Mouse (Mus musculus): ENCODE data around the gene Naa20. TPM values are rescaled to one million over a fixed set of nuclear protein-coding genes. Genes with fewer than 3 reads are reported as not detected.

The Naa20 gene
- polyA plus RNA-seq, 1 experiment from 2014 or later = 79.1 TPM

- Histone ChIP-seq H3K27ac (no peak overlapping the region), H3K79me2 (ENCODE audit: inconsistent target) (no peaks in the 10 kb centered on the region), H3K36me3 (ENCODE audit: inconsistent target) (no peaks in the 10 kb centered on the region), H3K4me3 (ENCODE audit: inconsistent target) (no peak overlapping the region)
- 54% methylated on average over 10 of the region's 10 CpGs for WGBS (ENCODE audit: missing documents)
These were observed 53.9 kb downstream of the Naa20 start for GRCm38 (mm10) chr2:145955844-145956243.

GRCm38 (mm10) chr2:145956318-145956717 is 54.4 kb downstream of the Naa20 start:
- Histone ChIP-seq H3K79me2 (ENCODE audit: inconsistent target) (no peaks in the 10 kb centered on the region), H3K27ac (no peak overlapping the region), H3K36me3 (ENCODE audit: inconsistent target) (no peaks in the 10 kb centered on the region), H3K4me3 (ENCODE audit: inconsistent target) (no peak overlapping the region)
- 5% methylated on average over 5 of the region's 5 CpGs for WGBS (ENCODE audit: missing documents)

GRCm38 (mm10) chr2:145957450-145957849 is 55.6 kb downstream of the Naa20 start:
- no peak overlapping the region for H3K4me3 ChIP-seq (ENCODE audit: inconsistent target)
- no peaks in the 10 kb centered on the region for H3K36me3 ChIP-seq (ENCODE audit: inconsistent target)
- H3K27ac ChIP-seq = no peak overlapping the region
- H3K79me2 ChIP-seq (ENCODE audit: inconsistent target) = no peaks in the 10 kb centered on the region
- 13% methylated on average over 4 of the region's 4 CpGs for WGBS (ENCODE audit: missing documents)

GRCm38 (mm10) chr2:145958097-145958496 is 56.2 kb downstream of the Naa20 start:
- Histone ChIP-seq H3K36me3 (ENCODE audit: inconsistent target) (no peaks in the 10 kb centered on the region), H3K4me3 (ENCODE audit: inconsistent target) (no peak overlapping the region), H3K27ac (no peak overlapping the region), H3K79me2 (ENCODE audit: inconsistent target) (no peaks in the 10 kb centered on the region)
- 94% methylated on average over 6 of the region's 6 CpGs for WGBS (ENCODE audit: missing documents)

- Histone ChIP-seq H3K79me2 (ENCODE audit: inconsistent target) (no peaks in the 10 kb centered on the region), H3K4me3 (ENCODE audit: inconsistent target) (no peak overlapping the region), H3K36me3 (ENCODE audit: inconsistent target) (no peaks in the 10 kb centered on the region), H3K27ac (no peak overlapping the region)
- WGBS (ENCODE audit: missing documents) = 91% methylated on average over 7 of the region's 7 CpGs
These were observed 56.7 kb downstream of the Naa20 start for GRCm38 (mm10) chr2:145958551-145958950.

GRCm38 (mm10) chr2:145961861-145962260 is 60.0 kb downstream of the Naa20 start:
- 91% methylated on average over 5 of the region's 5 CpGs for WGBS (ENCODE audit: missing documents)
- H3K79me2 ChIP-seq (ENCODE audit: inconsistent target) = no peaks in the 10 kb centered on the region
- H3K36me3 ChIP-seq (ENCODE audit: inconsistent target) = no peaks in the 10 kb centered on the region
- H3K4me3 ChIP-seq (ENCODE audit: inconsistent target) = no peak overlapping the region
- H3K27ac ChIP-seq = no peak overlapping the region

Other genes starting within 250 kb of the Naa20 start
- gene Rin2, start 226.9 kb upstream of the Naa20 start, polyA plus RNA-seq (2018) = 24.4 to 63.2 TPM (median 29.2 TPM) in 3 replicates
- gene Cfap61, start 32.7 kb downstream of the Naa20 start, polyA plus RNA-seq (2018) = not detected in 3 replicates
- 19.4 to 21.5 TPM (median 19.6 TPM) in 3 replicates for gene Crnkl1, start 32.9 kb downstream of the Naa20 start, polyA plus RNA-seq (2018)

All from macrophage (primary cell).